Mouse (Mus musculus): Measurements from ENCODE around the gene Fgd4. TPM values are rescaled to one million over a fixed set of nuclear protein-coding genes. Genes with fewer than 3 reads are reported as not detected.

Fgd4 gene
- polyA plus RNA-seq (2011; ENCODE audit: insufficient read depth, insufficient read length, low read depth, missing spikeins): 15.7 and 16.6 TPM in 2 replicates

GRCm38 (mm10) chr16:16600461-16600860 lies at the start of gene Fgd4:
TSS of gene Fgd4 (minus strand) at chr16:16600549.
- H3K4me1 ChIP-seq (ENCODE audit: control insufficient read depth, insufficient read depth, low read length): no peaks in the 10 kb centered on the region
- no peaks in the 10 kb centered on the region for H3K9me3 ChIP-seq (replicated peaks; ENCODE audit: control insufficient read depth, insufficient read depth, low read length, poor library complexity, severe bottlenecking)
- no peaks in the 10 kb centered on the region for H3K27me3 ChIP-seq (ENCODE audit: control insufficient read depth, insufficient read depth, low read length, poor library complexity, severe bottlenecking)
- TF ChIP-seq EP300 (IDR thresholded peaks at IDR 0.05; ENCODE audit: insufficient read depth, low read depth, low read length): no peak
- TF ChIP-seq POLR2A (IDR thresholded peaks at IDR 0.05; ENCODE audit: insufficient read depth, low read length): no peak
- TF ChIP-seq CTCF (IDR thresholded peaks at IDR 0.05; ENCODE audit: low read depth, low read length): no peak
- H3K36me3 ChIP-seq (ENCODE audit: control insufficient read depth, insufficient read depth, low read length, poor library complexity, severe bottlenecking): no peaks in the 10 kb centered on the region
- no peak within 1 kb of the TSS for H3K27ac ChIP-seq (ENCODE audit: insufficient read depth, low read length)
- H3K4me3 ChIP-seq (ENCODE audit: low read depth, low read length): peak within 1 kb of the TSS; percentile 84
- H3K9ac ChIP-seq (ENCODE audit: low read depth, poor library complexity, severe bottlenecking): peak within 1 kb of the TSS; percentile 75

DNA sequence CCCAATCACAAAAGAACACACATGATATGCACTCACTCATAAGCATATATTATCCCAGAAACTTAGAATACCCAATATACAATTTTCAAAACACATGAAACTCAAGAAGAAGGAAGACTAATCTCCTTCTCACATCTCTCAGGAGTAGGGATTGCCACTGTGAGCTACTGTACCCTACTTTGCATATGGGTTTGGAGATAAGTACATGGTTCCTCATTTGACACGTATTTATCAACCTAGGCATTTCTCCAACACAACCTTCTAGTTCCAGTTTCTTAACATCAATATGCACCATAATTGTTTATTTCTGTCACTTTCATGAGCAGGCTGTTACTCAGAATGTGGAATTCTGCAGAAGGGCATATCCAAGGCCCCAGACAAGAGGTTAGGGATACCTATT lies 44.8 kb upstream of the Fgd4 start:
- H3K9ac ChIP-seq (ENCODE audit: low read depth, poor library complexity, severe bottlenecking): no peak overlapping the region
- H3K4me1 ChIP-seq (ENCODE audit: control insufficient read depth, insufficient read depth, low read length): no peaks in the 10 kb centered on the region
- H3K4me3 ChIP-seq (ENCODE audit: low read depth, low read length): no peak overlapping the region
- H3K27me3 ChIP-seq (ENCODE audit: control insufficient read depth, insufficient read depth, low read length, poor library complexity, severe bottlenecking): no peaks in the 10 kb centered on the region
- H3K27ac ChIP-seq (ENCODE audit: insufficient read depth, low read length): no peak overlapping the region
- TF ChIP-seq CTCF (IDR thresholded peaks at IDR 0.05; ENCODE audit: low read depth, low read length) (no peak), POLR2A (IDR thresholded peaks at IDR 0.05; ENCODE audit: insufficient read depth, low read length) (no peak), EP300 (IDR thresholded peaks at IDR 0.05; ENCODE audit: insufficient read depth, low read depth, low read length) (no peak)
- peaks cover 6% of the 10 kb centered on the region for H3K9me3 ChIP-seq (replicated peaks; ENCODE audit: control insufficient read depth, insufficient read depth, low read length, poor library complexity, severe bottlenecking)
- H3K36me3 ChIP-seq (ENCODE audit: control insufficient read depth, insufficient read depth, low read length, poor library complexity, severe bottlenecking): no peaks in the 10 kb centered on the region

DNA sequence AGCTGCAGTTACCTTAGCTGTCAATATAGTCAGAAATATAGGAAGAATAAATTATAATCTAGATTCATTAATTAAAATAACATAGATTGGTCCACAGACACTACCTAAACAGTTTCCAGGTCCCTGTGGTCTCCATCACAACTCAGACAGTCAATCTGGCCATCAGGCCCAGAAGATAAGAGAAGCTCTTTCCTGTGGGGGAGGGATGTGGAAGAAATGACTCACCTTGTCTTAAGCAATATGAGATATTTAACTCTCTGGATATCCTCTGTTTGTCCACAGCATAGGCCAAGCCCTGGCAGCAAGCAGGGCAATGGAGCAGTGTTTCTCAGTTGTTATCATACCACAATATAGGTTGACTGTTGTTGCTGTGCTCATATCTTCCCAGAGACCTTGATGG lies 33.4 kb upstream of the Fgd4 start:
- Histone ChIP-seq H3K9me3 (replicated peaks; ENCODE audit: control insufficient read depth, insufficient read depth, low read length, poor library complexity, severe bottlenecking) (peaks cover 22% of the 10 kb centered on the region), H3K36me3 (ENCODE audit: control insufficient read depth, insufficient read depth, low read length, poor library complexity, severe bottlenecking) (no peaks in the 10 kb centered on the region), H3K27ac (ENCODE audit: insufficient read depth, low read length) (no peak overlapping the region), H3K4me3 (ENCODE audit: low read depth, low read length) (no peak overlapping the region), H3K9ac (ENCODE audit: low read depth, poor library complexity, severe bottlenecking) (no peak overlapping the region), H3K4me1 (ENCODE audit: control insufficient read depth, insufficient read depth, low read length) (no peaks in the 10 kb centered on the region), H3K27me3 (ENCODE audit: control insufficient read depth, insufficient read depth, low read length, poor library complexity, severe bottlenecking) (no peaks in the 10 kb centered on the region)
- TF ChIP-seq EP300 (IDR thresholded peaks at IDR 0.05; ENCODE audit: insufficient read depth, low read depth, low read length): no peak
- TF ChIP-seq CTCF (IDR thresholded peaks at IDR 0.05; ENCODE audit: low read depth, low read length): no peak
- no peak for TF ChIP-seq POLR2A (IDR thresholded peaks at IDR 0.05; ENCODE audit: insufficient read depth, low read length)

DNA sequence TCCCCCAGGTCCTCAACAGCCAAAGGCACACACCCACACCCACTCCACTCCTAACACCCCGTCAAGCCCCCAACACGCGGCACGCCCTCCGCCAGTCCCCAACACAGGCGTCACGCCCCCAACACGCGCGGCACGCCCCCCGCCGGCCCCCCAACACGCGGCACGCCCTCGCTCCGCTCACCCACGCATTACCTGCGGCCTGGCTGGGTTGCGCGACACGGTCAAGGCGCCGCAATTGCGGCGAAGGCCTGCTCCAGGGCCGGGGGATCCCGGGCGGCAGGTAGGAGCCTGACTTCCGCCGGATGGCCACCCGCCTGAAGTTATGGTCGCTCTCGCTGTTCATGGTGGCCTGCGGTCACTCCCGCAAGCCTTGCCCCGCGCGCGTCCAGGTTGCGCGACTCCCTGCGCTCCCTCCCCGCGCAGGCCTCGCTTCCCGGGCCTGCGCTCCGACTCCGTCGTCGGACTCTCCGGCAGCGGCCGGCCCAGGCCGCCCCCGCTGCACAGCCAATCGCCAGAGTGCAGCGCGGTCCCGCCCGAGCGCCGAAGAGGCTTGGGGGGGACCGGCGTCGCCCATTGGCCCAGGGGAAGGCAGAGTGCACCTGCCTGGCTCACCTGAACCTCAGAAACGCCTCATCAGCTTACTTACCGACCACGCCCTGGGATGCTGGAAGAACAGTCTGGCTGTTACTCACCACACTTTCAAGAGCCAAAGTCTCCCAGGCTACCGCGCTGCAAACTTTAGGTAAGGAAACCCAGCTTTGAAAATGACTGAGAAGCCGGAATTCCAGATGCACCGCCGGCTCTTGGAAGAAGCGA lies 555 bp downstream of the Fgd4 start:
- no peaks in the 10 kb centered on the region for H3K36me3 ChIP-seq (ENCODE audit: control insufficient read depth, insufficient read depth, low read length, poor library complexity, severe bottlenecking)
- no peaks in the 10 kb centered on the region for H3K4me1 ChIP-seq (ENCODE audit: control insufficient read depth, insufficient read depth, low read length)
- TF ChIP-seq EP300 (IDR thresholded peaks at IDR 0.05; ENCODE audit: insufficient read depth, low read depth, low read length) (no peak), CTCF (IDR thresholded peaks at IDR 0.05; ENCODE audit: low read depth, low read length) (no peak), POLR2A (IDR thresholded peaks at IDR 0.05; ENCODE audit: insufficient read depth, low read length) (no peak)
- no peaks in the 10 kb centered on the region for H3K9me3 ChIP-seq (replicated peaks; ENCODE audit: control insufficient read depth, insufficient read depth, low read length, poor library complexity, severe bottlenecking)
- no peak overlapping the region for H3K27ac ChIP-seq (ENCODE audit: insufficient read depth, low read length)
- peak overlapping the region; percentile 84 for H3K4me3 ChIP-seq (ENCODE audit: low read depth, low read length)
- H3K27me3 ChIP-seq (ENCODE audit: control insufficient read depth, insufficient read depth, low read length, poor library complexity, severe bottlenecking): no peaks in the 10 kb centered on the region
- H3K9ac ChIP-seq (ENCODE audit: low read depth, poor library complexity, severe bottlenecking): peak overlapping the region; percentile 75

DNA sequence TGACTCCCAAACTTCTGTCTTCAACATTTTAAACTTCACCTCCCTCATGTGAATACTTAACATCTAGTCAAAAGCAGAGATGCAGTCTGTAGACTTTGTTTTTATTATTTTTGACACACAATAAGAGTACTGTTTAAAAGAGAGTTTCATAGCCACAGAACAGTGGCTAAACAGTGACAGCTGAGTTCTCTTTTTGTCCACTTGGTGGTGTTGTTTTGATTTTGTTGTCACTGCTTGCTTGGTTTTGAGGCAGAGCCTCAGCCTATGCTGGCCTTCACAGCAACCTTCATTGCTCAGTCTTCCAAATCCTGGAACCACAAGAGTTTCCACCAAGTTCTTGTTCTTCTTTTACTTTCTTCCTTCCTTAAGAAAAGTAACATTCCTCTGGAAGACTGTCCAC lies 3.8 kb downstream of the Fgd4 start:
- TF ChIP-seq EP300 (IDR thresholded peaks at IDR 0.05; ENCODE audit: insufficient read depth, low read depth, low read length): no peak
- TF ChIP-seq POLR2A (IDR thresholded peaks at IDR 0.05; ENCODE audit: insufficient read depth, low read length): no peak
- no peak for TF ChIP-seq CTCF (IDR thresholded peaks at IDR 0.05; ENCODE audit: low read depth, low read length)
- no peaks in the 10 kb centered on the region for H3K36me3 ChIP-seq (ENCODE audit: control insufficient read depth, insufficient read depth, low read length, poor library complexity, severe bottlenecking)
- H3K9me3 ChIP-seq (replicated peaks; ENCODE audit: control insufficient read depth, insufficient read depth, low read length, poor library complexity, severe bottlenecking): no peaks in the 10 kb centered on the region
- H3K27me3 ChIP-seq (ENCODE audit: control insufficient read depth, insufficient read depth, low read length, poor library complexity, severe bottlenecking): no peaks in the 10 kb centered on the region
- no peak overlapping the region for H3K9ac ChIP-seq (ENCODE audit: low read depth, poor library complexity, severe bottlenecking)
- no peaks in the 10 kb centered on the region for H3K4me1 ChIP-seq (ENCODE audit: control insufficient read depth, insufficient read depth, low read length)
- no peak overlapping the region for H3K27ac ChIP-seq (ENCODE audit: insufficient read depth, low read length)
- H3K4me3 ChIP-seq (ENCODE audit: low read depth, low read length): no peak overlapping the region

GRCm38 (mm10) chr16:16592622-16593021 lies 7.7 kb downstream of the Fgd4 start:
- no peak overlapping the region for H3K4me3 ChIP-seq (ENCODE audit: low read depth, low read length)
- H3K36me3 ChIP-seq (ENCODE audit: control insufficient read depth, insufficient read depth, low read length, poor library complexity, severe bottlenecking): no peaks in the 10 kb centered on the region
- no peak overlapping the region for H3K27ac ChIP-seq (ENCODE audit: insufficient read depth, low read length)
- H3K9me3 ChIP-seq (replicated peaks; ENCODE audit: control insufficient read depth, insufficient read depth, low read length, poor library complexity, severe bottlenecking): no peaks in the 10 kb centered on the region
- TF ChIP-seq POLR2A (IDR thresholded peaks at IDR 0.05; ENCODE audit: insufficient read depth, low read length) (no peak), CTCF (IDR thresholded peaks at IDR 0.05; ENCODE audit: low read depth, low read length) (no peak), EP300 (IDR thresholded peaks at IDR 0.05; ENCODE audit: insufficient read depth, low read depth, low read length) (no peak)
- no peaks in the 10 kb centered on the region for H3K27me3 ChIP-seq (ENCODE audit: control insufficient read depth, insufficient read depth, low read length, poor library complexity, severe bottlenecking)
- H3K4me1 ChIP-seq (ENCODE audit: control insufficient read depth, insufficient read depth, low read length): no peaks in the 10 kb centered on the region
- H3K9ac ChIP-seq (ENCODE audit: low read depth, poor library complexity, severe bottlenecking): no peak overlapping the region

Data from ES-Bruce4 (cell line).